Mouse (Mus musculus) urinary bladder, postnatal 36 days (tissue): Measurements from ENCODE around the gene Bckdha.

Experiments used
- DNase-seq, 2 experiments: peaks; one replicate each; pipeline ENCODE4 v3.0.0; 2022; ENCODE audit warnings: low spot score in 2 of 2, mixed read lengths in 1 of 2

Gene Bckdha

GRCm38 (mm10) chr7:25658657-25659472 lies at the start of gene Bckdha, which contains the start of gene Exosc5:
Bckdha (minus strand) TSS chr7:25658981.
Exosc5 (plus strand) TSS chr7:25659164.
- DNase-seq, result peak; percentile 99

- DNase-seq, result no peak
Observed at GRCm38 (mm10) chr7:25707581-25708292, 49.0 kb upstream of the Bckdha start.

- no peak for DNase-seq
Observed at GRCm38 (mm10) chr7:25706578-25707170, 47.9 kb upstream of the Bckdha start.

- peak; percentile 42 to 50 for DNase-seq
Observed at GRCm38 (mm10) chr7:25705801-25706251, 47.0 kb upstream of the Bckdha start.

- no peak for DNase-seq
Observed at GRCm38 (mm10) chr7:25704716-25705364, 46.1 kb upstream of the Bckdha start.

- no peak for DNase-seq
Observed at GRCm38 (mm10) chr7:25703793-25704494, 45.2 kb upstream of the Bckdha start.

GRCm38 (mm10) chr7:25702350-25702749 lies 43.6 kb upstream of the Bckdha start:
- no peak for DNase-seq

GRCm38 (mm10) chr7:25700732-25701131 lies 42.0 kb upstream of the Bckdha start:
- no peak for DNase-seq

GRCm38 (mm10) chr7:25699851-25700250 lies 41.1 kb upstream of the Bckdha start:
- no peak for DNase-seq

- no peak for DNase-seq
Observed at GRCm38 (mm10) chr7:25694104-25694503, 35.3 kb upstream of the Bckdha start.

GRCm38 (mm10) chr7:25690051-25690450 lies 31.3 kb upstream of the Bckdha start:
- DNase-seq, result no peak

- DNase-seq, result no peak
Observed at GRCm38 (mm10) chr7:25689603-25690021, 30.8 kb upstream of the Bckdha start.

GRCm38 (mm10) chr7:25688810-25689586 lies 30.2 kb upstream of the Bckdha start:
- peak; percentile 78 to 87 for DNase-seq

- peak in 1 of 2 experiments; percentile 64 for DNase-seq
Observed at GRCm38 (mm10) chr7:25687811-25688401, 29.1 kb upstream of the Bckdha start.

- peak; percentile 78 to 79 for DNase-seq
Observed at GRCm38 (mm10) chr7:25686680-25687531, 28.1 kb upstream of the Bckdha start, which contains the start of gene Tgfb1. Tgfb1 (plus strand) TSS chr7:25687002.

- DNase-seq, result no peak
Observed at GRCm38 (mm10) chr7:25685926-25686470, 27.2 kb upstream of the Bckdha start.

- no peak for DNase-seq
Observed at GRCm38 (mm10) chr7:25684659-25685058, 25.9 kb upstream of the Bckdha start.

- no peak for DNase-seq
Observed at GRCm38 (mm10) chr7:25683474-25684180, 24.8 kb upstream of the Bckdha start.
